In genomic region chr8:87914247-87914967, GRCm38 (mm10) we compare ENCODE assay signal across 12 mouse cellular contexts. TPM values are rescaled to one million over a fixed set of nuclear protein-coding genes. Genes with fewer than 3 reads are reported as not detected.
DNase-seq lines count a peak whose midpoint lies in the region; ATAC-seq and TF ChIP-seq lines count a peak whose summit lies in the region.
"Had no signal": no experiment of that assay in that cellular context is flagged by ENCODE, and none has a peak within 500 bp of the region (broad histone marks: within the 10 kb centered on the region; RNA-seq: fewer than 3 reads in every experiment).

No protein-coding gene starts in this region.

- WGBS in embryonic facial prominence, embryonic 12.5 days: 55% methylated on average over 6 of the region's 6 CpGs
- 67% methylated on average over 6 of the region's 6 CpGs for WGBS in embryonic facial prominence, embryonic 10.5 days
- WGBS in hindbrain, embryonic 10.5 days: 68% methylated on average over 6 of the region's 6 CpGs
- 67% methylated on average over 6 of the region's 6 CpGs for WGBS in hindbrain, embryonic 14.5 days
- 30% methylated on average over 6 of the region's 6 CpGs for WGBS in lung, embryonic 16.5 days
- WGBS in lung, adult 2 months: 34% methylated on average over 6 of the region's 6 CpGs
- WGBS in intestine, embryonic 15.5 days: 45% methylated on average over 6 of the region's 6 CpGs
- WGBS in cerebellum, adult 2 months: 73% methylated on average over 6 of the region's 6 CpGs

- H3K9me3 ChIP-seq in embryonic facial prominence, embryonic 12.5 days: no peaks in the 10 kb centered on the region
- H3K9me3 ChIP-seq in embryonic facial prominence, embryonic 10.5 days: no peaks in the 10 kb centered on the region
- H3K9me3 ChIP-seq in hindbrain, embryonic 10.5 days: no peaks in the 10 kb centered on the region
- H3K9me3 ChIP-seq in hindbrain, embryonic 14.5 days (ENCODE audit: control insufficient read depth, low read length): no peaks in the 10 kb centered on the region
- H3K9me3 ChIP-seq in lung, embryonic 16.5 days (ENCODE audit: control insufficient read depth, low read length): no peaks in the 10 kb centered on the region
- no peaks in the 10 kb centered on the region for H3K9me3 ChIP-seq in intestine, embryonic 15.5 days

- no peak overlapping the region for H3K9ac ChIP-seq in embryonic facial prominence, embryonic 12.5 days
- H3K9ac ChIP-seq in hindbrain, embryonic 14.5 days: no peak overlapping the region
- no peak overlapping the region for H3K9ac ChIP-seq in lung, embryonic 16.5 days (ENCODE audit: low read length)
- H3K9ac ChIP-seq in intestine, embryonic 15.5 days: no peak overlapping the region
- H3K9ac ChIP-seq: liver, embryonic 14.5 days had no signal

- H3K36me3 ChIP-seq in embryonic facial prominence, embryonic 12.5 days: no peaks in the 10 kb centered on the region
- H3K36me3 ChIP-seq in embryonic facial prominence, embryonic 10.5 days (replicated peaks): 0 out of 2 replicates have a peak, but pooled peaks cover 5% of the 10 kb centered on the region
- 0 out of 2 replicates have a peak, but pooled peaks cover under 1% of the 10 kb centered on the region for H3K36me3 ChIP-seq in hindbrain, embryonic 10.5 days
- no peaks in the 10 kb centered on the region for H3K36me3 ChIP-seq in hindbrain, embryonic 14.5 days (replicated peaks; ENCODE audit: control insufficient read depth, insufficient read depth)
- H3K36me3 ChIP-seq in lung, embryonic 16.5 days (ENCODE audit: control insufficient read depth, insufficient read depth, low read length): no peaks in the 10 kb centered on the region
- no peaks in the 10 kb centered on the region for H3K36me3 ChIP-seq in intestine, embryonic 15.5 days

- DNase-seq in embryonic facial prominence, embryonic 10.5 days (ENCODE audit: low spot score): no peak
- DNase-seq in hindbrain, embryonic 10.5 days (ENCODE audit: low spot score): no peak
- no peak for DNase-seq in hindbrain, embryonic 14.5 days (ENCODE audit: low spot score)
- DNase-seq in lung, adult 2 months: no peak
- no peak for DNase-seq in cerebellum, adult 2 months
- DNase-seq: cerebellum, postnatal 14 days; kidney, adult 18-20 months had no signal

- H3K27me3 ChIP-seq in embryonic facial prominence, embryonic 12.5 days: no peaks in the 10 kb centered on the region
- no peaks in the 10 kb centered on the region for H3K27me3 ChIP-seq in embryonic facial prominence, embryonic 10.5 days (replicated peaks; ENCODE audit: low read depth, poor library complexity, severe bottlenecking)
- no peaks in the 10 kb centered on the region for H3K27me3 ChIP-seq in hindbrain, embryonic 10.5 days (ENCODE audit: insufficient read depth, poor library complexity, severe bottlenecking)
- no peaks in the 10 kb centered on the region for H3K27me3 ChIP-seq in hindbrain, embryonic 14.5 days (ENCODE audit: control insufficient read depth, insufficient read depth, low read length)
- H3K27me3 ChIP-seq in lung, embryonic 16.5 days (ENCODE audit: control insufficient read depth, insufficient read depth, low read depth, low read length): no peaks in the 10 kb centered on the region
- H3K27me3 ChIP-seq in intestine, embryonic 15.5 days (replicated peaks): no peaks in the 10 kb centered on the region
- no peaks in the 10 kb centered on the region for H3K27me3 ChIP-seq in cerebellum, adult 2 months (ENCODE audit: control insufficient read depth, insufficient read depth, low read length)

- peak overlapping the region; percentile 66 for H3K27ac ChIP-seq in embryonic facial prominence, embryonic 12.5 days
- H3K27ac ChIP-seq in embryonic facial prominence, embryonic 10.5 days (replicated peaks): no peak overlapping the region
- peak overlapping the region; percentile 69 for H3K27ac ChIP-seq in hindbrain, embryonic 10.5 days
- H3K27ac ChIP-seq in hindbrain, embryonic 14.5 days: no peak overlapping the region
- H3K27ac ChIP-seq in lung, embryonic 16.5 days (ENCODE audit: low read length): peak overlapping the region; percentile 75
- 0 out of 2 replicates have a peak overlapping the region, but pooled peaks have one; percentile 2 for H3K27ac ChIP-seq in intestine, embryonic 15.5 days
- H3K27ac ChIP-seq in cerebellum, adult 2 months (ENCODE audit: insufficient read depth, low read length): no peak overlapping the region
- H3K27ac ChIP-seq: liver, embryonic 14.5 days had no signal

- H3K4me3 ChIP-seq in embryonic facial prominence, embryonic 12.5 days: no peak overlapping the region
- no peak overlapping the region for H3K4me3 ChIP-seq in embryonic facial prominence, embryonic 10.5 days
- no peak overlapping the region for H3K4me3 ChIP-seq in hindbrain, embryonic 10.5 days
- H3K4me3 ChIP-seq in hindbrain, embryonic 14.5 days (replicated peaks; ENCODE audit: low read length): no peak overlapping the region
- H3K4me3 ChIP-seq in lung, embryonic 16.5 days (ENCODE audit: low read length): no peak overlapping the region
- no peak overlapping the region for H3K4me3 ChIP-seq in lung, adult 2 months (replicated peaks; ENCODE audit: extremely low read depth, low read depth, low read length)
- H3K4me3 ChIP-seq in intestine, embryonic 15.5 days (replicated peaks): no peak overlapping the region
- H3K4me3 ChIP-seq in cerebellum, adult 2 months (replicated peaks; ENCODE audit: insufficient read depth, low read depth, low read length): no peak overlapping the region

- peaks cover 71% of the 10 kb centered on the region for H3K4me1 ChIP-seq in embryonic facial prominence, embryonic 12.5 days
- peaks cover 85% of the 10 kb centered on the region for H3K4me1 ChIP-seq in embryonic facial prominence, embryonic 10.5 days
- H3K4me1 ChIP-seq in hindbrain, embryonic 10.5 days (replicated peaks): peaks cover 93% of the 10 kb centered on the region
- H3K4me1 ChIP-seq in hindbrain, embryonic 14.5 days (replicated peaks; ENCODE audit: control insufficient read depth, insufficient read depth, low read length): peaks cover 27% of the 10 kb centered on the region
- peaks cover 27% of the 10 kb centered on the region for H3K4me1 ChIP-seq in lung, embryonic 16.5 days (replicated peaks; ENCODE audit: control insufficient read depth, insufficient read depth, low read length)
- H3K4me1 ChIP-seq in lung, adult 2 months (ENCODE audit: control insufficient read depth, insufficient read depth, low read length): peaks cover 8% of the 10 kb centered on the region; the same call in 1 of the 2 replicates
- H3K4me1 ChIP-seq in intestine, embryonic 15.5 days (replicated peaks): peaks cover 39% of the 10 kb centered on the region
- H3K4me1 ChIP-seq in cerebellum, adult 2 months (ENCODE audit: control insufficient read depth, insufficient read depth, low read length): peaks cover 12% of the 10 kb centered on the region

- no peak overlapping the region for H3K4me2 ChIP-seq in embryonic facial prominence, embryonic 12.5 days (replicated peaks)
- no peak overlapping the region for H3K4me2 ChIP-seq in hindbrain, embryonic 14.5 days (replicated peaks)
- no peak overlapping the region for H3K4me2 ChIP-seq in lung, embryonic 16.5 days (ENCODE audit: low read depth, low read length)
- H3K4me2 ChIP-seq in intestine, embryonic 15.5 days (replicated peaks): no peak overlapping the region

- TF ChIP-seq CTCF in lung, adult 2 months (IDR thresholded peaks at IDR 0.05; ENCODE audit: insufficient read depth, low read length): no peak
- no peak for TF ChIP-seq CTCF in cerebellum, adult 2 months (IDR thresholded peaks at IDR 0.05; ENCODE audit: borderline replicate concordance, insufficient read depth, low read depth, low read length)

- no peak for TF ChIP-seq POLR2A in lung, adult 2 months (IDR thresholded peaks at IDR 0.05; ENCODE audit: borderline replicate concordance, extremely low read depth, low read depth, low read length)
- no peak for TF ChIP-seq POLR2A in cerebellum, adult 2 months (IDR thresholded peaks at IDR 0.05; ENCODE audit: borderline replicate concordance, insufficient read depth, low read length)

- ATAC-seq in embryonic facial prominence, embryonic 12.5 days (ENCODE audit: insufficient number of reproducible peaks, insufficient read depth, low FRiP score, low TSS enrichment): no peak
- ATAC-seq in hindbrain, embryonic 14.5 days (ENCODE audit: low FRiP score): no peak
- peak; percentile 84 for ATAC-seq in lung, embryonic 16.5 days (ENCODE audit: low read depth)
- ATAC-seq in intestine, embryonic 15.5 days: peak; percentile 52
- ATAC-seq: midbrain, embryonic 16.5 days had no signal

RNA-seq across cellular contexts. Expression of gene Zfp423, which starts 45.0 kb away (rescaled TPM):
- polyA plus RNA-seq in embryonic facial prominence, embryonic 12.5 days (2016; fragmentation: Nextera tagmentation; extraction: Ambion mirVana): 33.5 and 36.5 TPM in 2 replicates
- 22.0 and 23.4 TPM in 2 replicates for polyA plus RNA-seq in embryonic facial prominence, embryonic 10.5 days (2016; fragmentation: Nextera tagmentation; extraction: Ambion mirVana)
- polyA plus RNA-seq in hindbrain, embryonic 10.5 days (2016; fragmentation: Nextera tagmentation; extraction: Ambion mirVana): 32.8 and 41.3 TPM in 2 replicates
- 42.3 and 45.6 TPM in 2 replicates for polyA plus RNA-seq in hindbrain, embryonic 14.5 days (2014; fragmentation: Nextera tagmentation; extraction: Ambion mirVana)
- 5.8 and 7.5 TPM in 2 replicates for polyA plus RNA-seq in lung, embryonic 16.5 days (2015; fragmentation: Nextera tagmentation; extraction: Ambion mirVana)
- 6.4 and 7.5 TPM in 2 replicates for polyA plus RNA-seq in lung, adult 2 months (2012; rRNA removed)
- 5.0 and 5.5 TPM in 2 replicates for polyA plus RNA-seq in intestine, embryonic 15.5 days (2015; fragmentation: Nextera tagmentation; extraction: Ambion mirVana)
- 38.1 and 40.1 TPM in 2 replicates for polyA plus RNA-seq in cerebellum, adult 2 months (2012; rRNA removed)

Comparison
In these comparisons a context has a peak if more than half of its experiments do, and no peak if none do; other contexts are left out.
1. H3K27ac ChIP-seq: peak in embryonic facial prominence, embryonic 12.5 days (single experiment), hindbrain, embryonic 10.5 days (single experiment), lung, embryonic 16.5 days (single experiment) and intestine, embryonic 15.5 days (single experiment); none in embryonic facial prominence, embryonic 10.5 days (single experiment), hindbrain, embryonic 14.5 days (single experiment) and cerebellum, adult 2 months (single experiment).
2. ATAC-seq: peak in lung, embryonic 16.5 days (single experiment) and intestine, embryonic 15.5 days (single experiment); none in embryonic facial prominence, embryonic 12.5 days (single experiment) and hindbrain, embryonic 14.5 days (single experiment).